Mouse (Mus musculus) hindbrain, embryonic 11.5 days (tissue): ENCODE results near the gene D430041D05Rik. TPM values are rescaled to one million over a fixed set of nuclear protein-coding genes. Genes with fewer than 3 reads are reported as not detected.
A peak's percentile ranks its signal among the peaks of the same experiment; 100 is the strongest.

Experiments
- ATAC-seq: fragments of 200-750 bp; cut with Nextera tagmentation; 2 replicates; pipeline ENCODE4 v1.8.0; 2017; ENCODE audit warnings: mild to moderate bottlenecking, moderate TSS enrichment, moderate library complexity; ENCODE audit not compliant: low FRiP score
- DNase-seq: peaks from one replicate; pipeline ENCODE4 v3.0.0-alpha.2; 2015; ENCODE audit warnings: low spot score
- H3K27ac ChIP-seq: fragments of 300-500 bp; sonication (generic); 2 replicates; pipeline ENCODE4 v1.5.1; 2014; ENCODE audit warnings: mild to moderate bottlenecking, low read depth, low read length
- H3K27me3 ChIP-seq: fragments of 300-500 bp; sonication (generic); 2 replicates; pipeline ENCODE4 v1.6.1; 2014; ENCODE audit warnings: mild to moderate bottlenecking, low read length, moderate library complexity, mixed read lengths; ENCODE audit not compliant: control insufficient read depth, insufficient read depth
- H3K36me3 ChIP-seq: fragments of 300-500 bp; sonication (generic); 2 replicates; pipeline ENCODE4 v1.6.1; 2014; ENCODE audit warnings: mild to moderate bottlenecking, low read length, moderate library complexity, mixed read lengths; ENCODE audit not compliant: control insufficient read depth, insufficient read depth
- H3K4me1 ChIP-seq: fragments of 300-500 bp; sonication (generic); replicated peaks from 2 replicates; pipeline ENCODE4 v1.6.1; 2014; ENCODE audit warnings: low read length, mixed read lengths; ENCODE audit not compliant: control insufficient read depth, insufficient read depth
- H3K4me2 ChIP-seq: fragments of 300-500 bp; sonication (generic); replicated peaks from 2 replicates; pipeline ENCODE4 v1.6.1; 2014; ENCODE audit warnings: mild to moderate bottlenecking, low read depth, low read length
- H3K4me3 ChIP-seq: fragments of 300-500 bp; sonication (generic); 2 replicates; pipeline ENCODE4 v1.5.1; 2014; ENCODE audit warnings: low read depth, low read length
- H3K9ac ChIP-seq: fragments of 300-500 bp; sonication (generic); 2 replicates; pipeline ENCODE4 v1.6.1; 2014; ENCODE audit warnings: low read depth, low read length
- H3K9me3 ChIP-seq: fragments of 300-500 bp; sonication (generic); 2 replicates; pipeline ENCODE4 v1.6.1; 2016; ENCODE audit warnings: low read length; ENCODE audit not compliant: control insufficient read depth
- WGBS: fragments of 180-500 bp; shearing (Covaris S2); extraction: QIAGEN DNeasy Blood & Tissue Kit; methylation state at CpG from one replicate; pipeline ENCODE4 v1.1.7; 2014; 5-methylcytosine and 5-hydroxymethylcytosine counted together
- polyA plus RNA-seq: library from polyadenylated mRNA; unstranded; fragments of >200 nt; fragmentation: Nextera tagmentation; extraction: Ambion mirVana; gene quantifications from 2 replicates; pipeline ENCODE4 v1.2.1, GENCODE M21; 2014

D430041D05Rik gene
- polyA plus RNA-seq, 1 experiment from 2014 or later = 3.6 TPM

DNA sequence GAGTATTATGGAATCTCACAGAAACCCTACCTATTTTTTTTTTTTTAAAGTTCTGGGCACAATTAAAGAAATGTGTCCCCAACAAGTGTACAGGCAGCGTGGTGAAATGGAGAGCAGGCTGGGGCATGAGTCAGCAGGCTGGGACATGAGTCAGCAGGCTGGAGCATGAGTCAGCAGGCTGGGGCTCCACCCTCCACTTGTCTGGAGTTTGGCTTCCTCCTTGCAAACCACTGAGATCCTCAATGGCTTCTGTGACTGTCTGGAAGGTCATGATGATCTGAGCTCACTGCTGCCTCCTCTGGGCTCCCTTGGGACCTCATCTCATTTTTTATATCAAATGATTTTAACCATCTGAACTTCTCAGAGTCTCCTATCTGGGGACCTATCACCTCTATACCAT, 264.8 kb downstream of the D430041D05Rik start:
- no peak overlapping the region for H3K4me2 ChIP-seq
- ATAC-seq (no peak), DNase-seq (no peak)
- no peak overlapping the region for H3K4me3 ChIP-seq
- H3K4me1 ChIP-seq = no peaks in the 10 kb centered on the region
- 71% methylated on average over 1 of the region's 1 CpGs for WGBS
- no peaks in the 10 kb centered on the region for H3K9me3 ChIP-seq
- no peak overlapping the region for H3K27ac ChIP-seq
- no peaks in the 10 kb centered on the region for H3K27me3 ChIP-seq
- no peak overlapping the region for H3K9ac ChIP-seq
- H3K36me3 ChIP-seq = no peaks in the 10 kb centered on the region

DNA sequence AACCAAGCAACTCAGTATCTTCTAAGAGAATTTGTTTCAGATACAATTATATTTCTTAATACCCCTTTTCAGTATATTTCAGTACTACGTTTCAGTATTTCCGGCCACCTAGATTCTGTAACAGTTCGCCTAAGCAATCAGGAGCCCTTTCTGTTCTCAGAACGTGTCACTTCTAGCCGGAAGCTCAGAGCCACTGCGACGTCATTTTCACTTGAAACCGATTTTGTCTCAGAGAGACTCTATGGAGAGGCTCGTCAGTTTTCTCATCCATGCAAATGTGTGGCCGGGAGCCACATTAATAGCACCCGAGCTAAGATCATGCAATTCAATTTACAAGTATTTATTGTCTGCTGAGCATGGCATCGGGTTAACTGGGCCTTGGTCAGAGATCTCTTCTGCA, 266.8 kb downstream of the D430041D05Rik start:
- 95% methylated on average over 12 of the region's 12 CpGs for WGBS
- ATAC-seq = no peak
- H3K4me1 ChIP-seq = no peaks in the 10 kb centered on the region

DNA sequence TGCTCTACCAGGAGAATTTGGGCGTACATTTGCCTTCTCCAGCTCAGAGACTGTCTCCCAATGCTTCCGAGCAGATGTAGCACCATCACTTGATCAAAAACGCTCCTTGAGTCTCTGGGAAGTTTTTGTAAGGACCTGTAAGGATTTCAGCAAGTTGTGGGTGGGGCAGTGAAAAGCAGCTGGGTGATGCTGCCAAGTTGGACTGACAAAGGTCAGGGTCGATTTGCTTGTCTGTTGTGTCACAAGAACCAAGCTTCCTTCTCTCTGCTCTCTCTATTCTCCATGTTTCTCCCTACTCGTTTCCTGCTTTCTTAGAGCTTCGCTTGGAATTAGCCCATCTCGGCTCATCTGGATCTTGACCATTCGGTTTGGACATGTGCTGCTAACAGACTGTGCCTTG, 268.7 kb downstream of the D430041D05Rik start:
- WGBS = 92% methylated on average over 8 of the region's 8 CpGs
- Histone ChIP-seq H3K27ac (no peak overlapping the region), H3K4me2 (no peak overlapping the region), H3K36me3 (no peaks in the 10 kb centered on the region), H3K9me3 (no peaks in the 10 kb centered on the region), H3K4me1 (no peaks in the 10 kb centered on the region), H3K9ac (no peak overlapping the region), H3K4me3 (no peak overlapping the region), H3K27me3 (no peaks in the 10 kb centered on the region; the same call in 1 of the 2 replicates)
- ATAC-seq (no peak), DNase-seq (no peak)

More for the DNA sequence above, 266.8 kb downstream of the D430041D05Rik start:
- Histone ChIP-seq H3K27ac (no peak overlapping the region), H3K4me3 (no peak overlapping the region), H3K9ac (no peak overlapping the region), H3K36me3 (no peaks in the 10 kb centered on the region), H3K27me3 (no peaks in the 10 kb centered on the region), H3K9me3 (no peaks in the 10 kb centered on the region), H3K4me2 (no peak overlapping the region)
- no peak for DNase-seq

DNA sequence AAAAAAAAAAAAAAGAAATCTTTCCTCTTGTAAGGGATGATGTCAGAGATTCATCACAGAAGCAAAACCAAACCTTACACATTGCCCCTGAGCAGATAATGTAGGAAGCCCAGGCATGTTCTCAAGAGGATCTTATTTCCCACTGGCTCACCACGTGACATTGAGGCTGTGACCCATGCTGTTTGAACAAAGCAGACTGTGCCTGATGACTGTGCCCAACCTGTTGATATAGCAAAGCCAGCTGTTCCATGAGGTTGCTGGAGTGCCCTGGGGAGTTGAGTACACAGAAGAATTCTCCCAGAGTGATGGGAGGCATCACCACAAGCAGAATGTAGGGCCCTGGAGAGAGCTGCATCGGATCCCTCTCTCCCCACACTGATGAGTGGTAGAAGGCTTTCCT, 274.9 kb downstream of the D430041D05Rik start:
- Histone ChIP-seq H3K27me3 (no peaks in the 10 kb centered on the region; the same call in 1 of the 2 replicates), H3K4me3 (no peak overlapping the region), H3K4me1 (no peaks in the 10 kb centered on the region), H3K9me3 (no peaks in the 10 kb centered on the region), H3K27ac (no peak overlapping the region), H3K9ac (no peak overlapping the region), H3K4me2 (no peak overlapping the region), H3K36me3 (no peaks in the 10 kb centered on the region)
- ATAC-seq (no peak), DNase-seq (no peak)
- 77% methylated on average over 2 of the region's 2 CpGs for WGBS

DNA sequence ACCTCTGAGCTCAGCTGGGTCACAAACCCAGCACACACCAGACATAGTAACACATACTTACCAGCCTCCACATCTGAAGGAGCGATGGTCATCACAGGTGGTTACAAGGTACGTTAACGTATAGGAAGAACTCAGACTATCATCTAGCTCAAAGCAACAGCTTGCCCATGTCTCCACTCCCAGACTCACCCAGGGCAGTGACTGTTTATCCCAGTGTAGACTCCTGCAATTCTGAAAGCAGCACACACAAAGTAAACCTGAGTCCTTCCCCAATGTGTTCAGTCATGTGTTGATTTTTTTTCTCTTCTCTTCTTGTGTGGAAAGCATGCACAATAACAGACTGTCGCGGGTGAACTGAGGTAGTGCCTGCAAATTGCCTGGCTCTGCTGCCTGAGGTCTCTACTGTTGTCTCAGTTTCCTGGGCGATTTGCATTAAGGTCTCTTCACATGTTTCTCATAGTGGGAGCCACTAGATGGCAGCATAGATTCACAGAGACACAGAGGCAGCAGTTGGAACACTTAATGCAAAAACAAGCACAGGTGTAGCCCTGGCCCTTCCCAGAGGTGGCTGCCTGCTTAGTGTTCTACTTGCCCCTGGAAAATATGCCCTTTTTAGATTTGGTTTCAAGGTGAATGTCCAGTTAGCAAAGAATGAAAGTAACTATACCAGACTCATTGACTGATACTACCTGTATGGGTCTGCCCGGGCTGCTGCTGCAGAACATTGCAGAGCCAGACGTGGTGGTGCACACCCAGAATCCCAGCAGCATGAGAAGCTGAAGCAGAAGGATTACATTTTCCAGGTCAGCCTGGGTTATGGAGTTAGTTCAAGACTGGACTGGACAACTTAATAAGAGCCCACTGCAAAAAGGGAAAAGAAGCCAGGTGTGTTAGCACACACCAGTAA, 276.4 kb downstream of the D430041D05Rik start:
- 52% methylated on average over 8 of the region's 8 CpGs for WGBS
- ATAC-seq (peak; percentile 64), DNase-seq (peak; percentile 84)
- Histone ChIP-seq H3K27ac (no peak overlapping the region), H3K4me1 (no peaks in the 10 kb centered on the region), H3K36me3 (no peaks in the 10 kb centered on the region), H3K4me3 (no peak overlapping the region), H3K27me3 (no peaks in the 10 kb centered on the region; the same call in 1 of the 2 replicates), H3K4me2 (no peak overlapping the region), H3K9me3 (no peaks in the 10 kb centered on the region), H3K9ac (no peak overlapping the region)

DNA sequence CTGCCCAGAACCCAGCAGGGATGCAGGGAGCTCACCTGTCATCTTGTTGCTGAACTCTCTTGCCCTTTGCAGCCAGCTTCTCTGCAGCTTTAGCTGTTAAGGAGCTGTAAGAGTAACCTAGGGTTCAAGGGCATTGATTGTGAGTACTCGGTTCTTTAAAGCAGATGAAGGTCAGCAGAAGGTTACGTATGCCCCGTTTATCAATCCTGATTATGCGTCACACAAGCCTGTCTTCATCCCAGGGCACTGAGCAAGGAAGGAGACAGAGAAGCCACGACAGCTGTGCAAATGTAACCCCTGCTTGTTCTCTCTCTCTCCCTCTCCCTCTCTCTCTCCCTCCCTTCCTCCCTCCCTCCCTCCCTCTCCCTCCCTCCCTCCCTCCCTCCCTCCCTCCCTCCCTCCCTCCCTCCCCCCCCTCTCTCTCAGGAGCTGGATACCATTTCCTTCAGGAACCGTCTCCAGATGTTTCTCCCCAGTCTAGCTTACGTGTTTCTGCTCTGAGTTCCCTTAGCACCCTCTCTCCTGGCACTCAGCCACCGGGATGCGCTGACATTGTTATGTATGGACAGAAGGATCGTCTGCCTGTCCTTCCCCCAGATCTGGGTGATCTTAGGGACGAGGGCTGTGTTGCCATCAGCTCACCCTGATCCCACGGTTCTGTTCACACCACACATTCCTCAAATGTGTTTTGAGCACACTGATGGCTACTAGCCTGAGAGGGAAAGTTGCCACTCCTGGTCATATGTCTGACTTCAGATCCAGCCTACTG, 277.6 kb downstream of the D430041D05Rik start:
- DNase-seq (no peak), ATAC-seq (no peak)
- 45% methylated on average over 11 of the region's 12 CpGs for WGBS
- Histone ChIP-seq H3K4me2 (no peak overlapping the region), H3K27me3 (no peaks in the 10 kb centered on the region; the same call in 1 of the 2 replicates), H3K27ac (no peak overlapping the region; the same call in 1 of the 2 replicates), H3K9me3 (no peaks in the 10 kb centered on the region), H3K9ac (no peak overlapping the region), H3K36me3 (no peaks in the 10 kb centered on the region), H3K4me1 (no peaks in the 10 kb centered on the region), H3K4me3 (no peak overlapping the region)

DNA sequence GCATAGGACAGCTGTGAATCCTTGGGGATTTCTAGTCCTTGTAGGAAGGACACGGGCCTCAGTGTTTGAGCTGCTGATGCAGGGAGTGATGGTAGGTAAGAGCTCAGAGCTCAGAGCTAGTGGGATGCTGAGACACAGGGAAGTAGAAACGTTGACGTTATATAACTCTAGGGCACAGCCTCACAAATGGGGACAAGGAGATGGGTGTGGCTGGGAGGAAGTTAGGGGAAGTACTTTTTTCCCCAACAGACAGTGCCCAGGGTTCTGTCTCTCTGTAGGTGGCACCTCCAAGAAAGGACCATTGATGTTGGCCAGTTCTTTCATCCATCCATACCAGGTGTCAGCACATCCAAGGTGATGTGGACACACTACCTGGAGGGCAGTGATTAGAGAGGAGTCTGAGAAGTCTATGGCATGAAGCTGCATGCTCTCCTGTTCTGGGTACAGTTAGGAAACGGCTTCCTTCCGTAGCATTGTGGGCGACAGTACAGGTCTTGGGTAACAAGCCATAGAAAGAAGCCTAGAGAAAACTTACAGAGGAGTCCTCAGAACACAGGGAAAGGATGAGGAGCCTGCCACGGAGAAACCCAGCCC, 278.4 kb downstream of the D430041D05Rik start:
- H3K9ac ChIP-seq = no peak overlapping the region
- H3K4me3 ChIP-seq = no peak overlapping the region
- H3K4me1 ChIP-seq = no peaks in the 10 kb centered on the region
- no peaks in the 10 kb centered on the region for H3K9me3 ChIP-seq
- no peaks in the 10 kb centered on the region; the same call in 1 of the 2 replicates for H3K27me3 ChIP-seq
- no peak for ATAC-seq
- no peak overlapping the region for H3K4me2 ChIP-seq
- DNase-seq = no peak
- no peak overlapping the region for H3K27ac ChIP-seq
- 80% methylated on average over 7 of the region's 7 CpGs for WGBS
- H3K36me3 ChIP-seq = no peaks in the 10 kb centered on the region

DNA sequence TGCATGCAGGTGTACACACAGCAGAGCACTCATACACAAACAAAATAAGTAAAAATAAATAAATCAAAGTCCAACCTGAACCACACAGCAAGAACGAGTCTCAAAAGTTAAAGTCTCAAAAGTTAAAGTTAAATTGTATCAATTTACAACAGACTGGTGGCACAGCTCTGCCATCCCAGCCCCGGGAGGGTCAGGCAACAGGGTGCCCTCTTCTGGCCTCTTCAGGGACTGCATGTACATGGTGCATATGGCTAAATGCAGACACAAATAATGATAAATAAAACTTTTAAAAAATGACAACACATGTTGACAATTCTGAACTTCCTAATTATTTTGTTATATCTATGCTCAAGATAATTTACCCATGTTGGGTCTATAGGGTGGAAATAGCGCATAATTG, 279.8 kb downstream of the D430041D05Rik start:
- H3K4me2 ChIP-seq = no peak overlapping the region
- 64% methylated on average over 3 of the region's 3 CpGs for WGBS
- H3K27me3 ChIP-seq = no peaks in the 10 kb centered on the region
- H3K9me3 ChIP-seq = no peaks in the 10 kb centered on the region
- H3K4me3 ChIP-seq = no peak overlapping the region
- H3K27ac ChIP-seq = no peak overlapping the region
- H3K4me1 ChIP-seq = no peaks in the 10 kb centered on the region
- no peak overlapping the region for H3K9ac ChIP-seq
- DNase-seq (peak; percentile 54), ATAC-seq (no peak)
- H3K36me3 ChIP-seq = no peaks in the 10 kb centered on the region
